Mouse (Mus musculus): ENCODE results near the gene Rgs7.

Gene Rgs7

GRCm38 (mm10) chr1:175427112-175427511, 65.2 kb downstream of the Rgs7 start:
- DNase-seq = no peak

- DNase-seq = no peak
These were observed 65.9 kb downstream of the Rgs7 start for GRCm38 (mm10) chr1:175426393-175426792.

- no peak for DNase-seq
These were observed 71.4 kb downstream of the Rgs7 start for GRCm38 (mm10) chr1:175420883-175421282.

GRCm38 (mm10) chr1:175415728-175416127, 76.6 kb downstream of the Rgs7 start:
- DNase-seq = no peak

GRCm38 (mm10) chr1:175410399-175410798, 81.9 kb downstream of the Rgs7 start:
- no peak for DNase-seq

GRCm38 (mm10) chr1:175391894-175392293, 100.4 kb downstream of the Rgs7 start:
- DNase-seq = no peak

GRCm38 (mm10) chr1:175389250-175389649, 103.0 kb downstream of the Rgs7 start:
- DNase-seq = no peak

- DNase-seq = no peak
These were observed 106.6 kb downstream of the Rgs7 start for GRCm38 (mm10) chr1:175385581-175386235.

- no peak for DNase-seq
These were observed 119.7 kb downstream of the Rgs7 start for GRCm38 (mm10) chr1:175372571-175372970.

GRCm38 (mm10) chr1:175368062-175368461, 124.2 kb downstream of the Rgs7 start:
- no peak for DNase-seq

- no peak for DNase-seq
These were observed 128.7 kb downstream of the Rgs7 start for GRCm38 (mm10) chr1:175363606-175364005.

- peak; percentile 24 for DNase-seq
These were observed 132.6 kb downstream of the Rgs7 start for GRCm38 (mm10) chr1:175359411-175360366.

GRCm38 (mm10) chr1:175352921-175353320, 139.4 kb downstream of the Rgs7 start:
- no peak for DNase-seq

- DNase-seq = no peak
These were observed 146.1 kb downstream of the Rgs7 start for GRCm38 (mm10) chr1:175346162-175346561.

- no peak for DNase-seq
These were observed 156.1 kb downstream of the Rgs7 start for GRCm38 (mm10) chr1:175336191-175336590.

- no peak for DNase-seq
These were observed 159.1 kb downstream of the Rgs7 start for GRCm38 (mm10) chr1:175333041-175333854.

- no peak for DNase-seq
These were observed 162.3 kb downstream of the Rgs7 start for GRCm38 (mm10) chr1:175329934-175330471.

- no peak for DNase-seq
These were observed 169.5 kb downstream of the Rgs7 start for GRCm38 (mm10) chr1:175322781-175323180.

GRCm38 (mm10) chr1:175319205-175319604, 173.1 kb downstream of the Rgs7 start:
- DNase-seq = no peak

- DNase-seq = no peak
These were observed 175.0 kb downstream of the Rgs7 start for GRCm38 (mm10) chr1:175317264-175317663.

GRCm38 (mm10) chr1:175307604-175308003, 184.7 kb downstream of the Rgs7 start:
- DNase-seq = no peak

GRCm38 (mm10) chr1:175300895-175301294, 191.4 kb downstream of the Rgs7 start:
- peak; percentile 5 for DNase-seq

GRCm38 (mm10) chr1:175300404-175300803, 191.9 kb downstream of the Rgs7 start:
- no peak for DNase-seq

Data from kidney, adult 11 months (tissue).